Mouse (Mus musculus): Measurements from ENCODE around the gene Haus7.

The Haus7 gene

DNA sequence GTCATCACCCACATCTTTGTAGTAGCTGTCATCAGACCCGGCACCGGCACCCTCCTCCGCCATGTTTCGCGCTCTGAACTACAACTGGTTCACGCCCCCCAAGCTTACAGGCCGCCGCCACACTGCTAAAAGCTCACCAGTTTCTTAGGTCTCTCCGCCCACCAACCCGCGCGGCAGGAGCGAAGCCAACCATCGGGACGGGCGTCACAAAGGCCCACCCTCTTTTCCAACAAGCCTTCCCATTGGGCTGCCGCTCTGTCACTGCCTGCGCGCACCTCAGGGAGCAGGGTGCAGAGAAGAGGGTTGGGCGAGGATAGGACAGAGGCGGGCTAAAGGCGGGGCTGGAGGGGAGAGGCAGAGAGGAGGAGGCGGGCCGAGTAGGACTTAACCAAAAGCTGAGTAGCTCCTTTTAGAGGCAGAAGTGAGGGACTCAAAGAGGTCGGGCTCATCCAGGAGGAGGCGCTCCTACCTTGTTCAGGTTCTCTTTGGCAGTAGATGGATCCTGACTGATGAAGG, at the start of gene Haus7:
Gene Haus7, minus strand, starts transcription at position 168 of the 516 bp plus-strand sequence.
- DNase-seq (ENCODE audit: low spot score in 2 of 2) = peak; percentile 95 to 96

DNA sequence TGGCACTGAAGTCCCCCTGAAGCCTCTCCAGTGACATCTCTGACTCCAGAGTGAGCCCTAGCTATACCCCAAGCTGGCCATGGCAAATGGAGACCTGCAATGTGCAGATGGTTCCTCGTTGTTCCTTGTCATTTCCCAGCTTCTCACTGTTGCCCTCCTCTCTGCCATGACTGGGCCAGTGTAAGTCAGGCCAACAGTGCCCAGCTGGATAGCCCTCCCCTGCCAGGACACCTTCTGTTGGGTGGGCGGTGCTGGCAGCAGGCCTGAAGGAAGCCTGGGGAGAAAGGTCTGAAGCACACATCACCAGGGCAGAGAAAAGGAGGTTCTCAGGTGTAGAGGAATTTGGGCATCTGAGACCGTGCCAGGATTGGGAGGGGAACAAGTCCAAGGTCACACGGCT, 47.7 kb upstream of the Haus7 start:
- no peak for DNase-seq (ENCODE audit: low spot score in 2 of 2)

DNA sequence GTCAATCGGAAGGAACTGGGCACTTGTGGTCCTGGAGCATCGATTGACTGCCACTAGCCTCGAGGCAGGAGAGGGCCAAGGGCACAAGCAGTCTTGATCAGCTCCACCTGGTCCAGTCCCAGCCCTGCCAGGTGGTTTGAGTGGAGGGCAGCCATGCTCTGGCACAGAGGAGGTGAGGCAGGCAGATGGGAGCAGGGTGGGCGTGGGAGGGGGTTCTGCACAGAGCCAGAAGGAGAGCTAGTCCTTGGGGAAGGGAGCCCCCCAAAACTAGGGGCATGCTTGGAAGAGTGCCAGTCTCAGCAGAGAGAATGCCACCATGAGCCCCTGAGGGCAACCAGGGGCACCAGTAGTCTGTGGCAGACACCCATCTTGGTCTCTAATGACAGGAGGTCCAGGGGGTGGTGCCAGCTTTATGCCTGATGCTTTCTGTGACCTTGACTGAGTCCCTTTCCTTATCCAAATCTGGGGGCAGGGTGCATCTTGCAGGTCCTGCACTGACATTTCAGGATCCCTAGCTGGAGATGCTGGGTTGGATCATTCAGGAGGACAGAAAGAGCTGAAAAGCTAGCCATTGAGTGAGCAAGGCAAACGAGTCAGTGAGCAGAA, 46.4 kb upstream of the Haus7 start:
- no peak for DNase-seq (ENCODE audit: low spot score in 2 of 2)

DNA sequence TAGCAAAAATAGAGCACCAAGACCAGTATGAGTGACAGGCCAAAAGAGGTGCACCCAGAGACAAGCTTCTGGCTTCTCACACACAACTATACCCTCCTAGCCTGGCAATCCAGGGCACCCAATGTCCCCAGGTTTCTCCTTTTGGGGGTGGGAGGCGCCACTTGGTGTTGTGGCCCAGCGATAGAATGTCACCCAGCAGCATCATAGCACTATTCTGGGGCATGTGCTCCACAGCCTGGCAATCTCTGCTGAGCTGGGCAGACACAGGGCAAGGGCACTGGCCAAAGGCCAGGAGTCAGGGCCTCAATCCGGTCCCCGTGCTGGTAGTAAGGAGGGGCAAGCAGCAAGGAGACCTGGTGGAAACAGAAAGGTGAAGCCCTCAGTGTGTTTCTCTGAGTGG, 37.9 kb upstream of the Haus7 start:
- no peak for DNase-seq (ENCODE audit: low spot score in 2 of 2)

DNA sequence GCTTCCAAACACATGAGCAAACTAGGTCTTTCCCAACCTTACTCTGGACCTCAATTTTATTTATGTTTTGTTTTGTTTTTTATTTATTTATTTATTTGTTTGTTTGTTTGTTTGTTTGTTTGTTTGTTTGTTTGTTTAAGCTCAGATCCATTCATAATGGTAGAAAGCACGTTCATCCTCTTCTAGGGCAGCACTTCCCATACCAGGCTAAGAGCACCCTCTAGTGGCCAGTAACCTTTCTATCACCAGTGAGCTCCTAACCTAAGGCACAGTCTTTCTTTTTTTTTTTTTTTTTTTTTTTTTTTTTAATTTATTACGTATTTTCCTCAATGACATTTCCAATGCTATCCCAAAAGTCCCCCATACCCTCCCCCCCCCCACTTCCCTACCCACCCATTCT, 34.7 kb upstream of the Haus7 start:
- DNase-seq (ENCODE audit: low spot score in 2 of 2) = peak; percentile 52 to 75

DNA sequence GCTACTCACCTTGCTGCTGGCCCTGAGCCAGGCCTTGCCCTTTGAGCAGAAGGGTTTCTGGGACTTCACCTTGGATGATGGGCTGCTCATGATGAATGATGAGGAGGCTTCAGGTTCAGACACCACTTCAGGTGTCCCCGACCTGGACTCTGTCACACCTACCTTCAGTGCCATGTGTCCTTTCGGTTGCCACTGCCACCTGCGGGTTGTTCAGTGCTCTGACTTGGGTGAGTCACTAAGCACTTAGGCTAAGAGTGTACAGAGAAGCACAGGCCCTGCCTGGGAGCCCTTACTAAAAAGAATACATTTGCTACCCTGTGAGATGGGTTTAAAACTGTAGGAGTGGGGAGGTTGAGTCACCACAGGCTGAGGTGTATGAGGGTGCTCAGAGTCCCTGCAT, 32.0 kb upstream of the Haus7 start:
- DNase-seq (ENCODE audit: low spot score in 2 of 2) = no peak

DNA sequence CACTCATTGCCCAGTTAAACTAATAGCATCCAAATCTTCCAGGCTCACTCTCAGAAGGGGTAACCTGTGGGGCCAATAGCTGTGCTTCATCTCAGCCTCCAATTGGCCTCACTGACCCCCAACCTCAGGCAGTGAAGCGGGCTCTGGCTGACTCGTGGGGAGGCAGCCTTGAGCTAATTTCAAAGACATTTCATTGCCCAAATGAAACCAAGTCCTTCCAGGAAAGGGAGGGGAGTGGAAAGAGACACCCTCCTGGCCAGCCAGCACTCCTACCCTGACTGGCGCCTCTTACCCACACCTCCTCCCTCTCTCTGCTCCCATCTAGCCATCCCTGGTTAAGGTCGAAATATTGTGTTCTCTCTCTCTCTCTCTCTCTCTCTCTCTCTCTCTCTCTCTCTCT, 31.3 kb upstream of the Haus7 start:
- DNase-seq (ENCODE audit: low spot score in 2 of 2) = no peak

DNA sequence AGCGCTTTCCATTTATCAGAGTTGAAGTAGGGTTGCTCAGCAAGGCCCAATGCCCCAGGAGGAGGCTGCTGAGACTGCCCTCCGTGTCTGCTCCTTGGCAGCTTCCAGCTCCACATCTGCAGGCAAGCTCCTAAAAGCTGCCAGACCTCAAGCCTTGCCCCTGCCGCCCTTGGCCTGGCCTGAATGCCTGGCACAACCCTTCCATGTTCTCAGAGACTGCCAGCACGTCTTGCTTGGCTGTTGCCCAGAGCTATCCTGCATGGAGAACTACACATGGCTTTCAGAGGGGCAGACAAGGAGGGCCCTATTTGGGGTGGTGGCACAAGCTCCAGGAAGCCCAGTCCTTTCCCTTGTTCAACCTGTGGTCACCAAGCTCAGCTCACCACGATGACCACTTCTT, 28.1 kb upstream of the Haus7 start:
- peak; percentile 36 to 54 for DNase-seq (ENCODE audit: low spot score in 2 of 2)

DNA sequence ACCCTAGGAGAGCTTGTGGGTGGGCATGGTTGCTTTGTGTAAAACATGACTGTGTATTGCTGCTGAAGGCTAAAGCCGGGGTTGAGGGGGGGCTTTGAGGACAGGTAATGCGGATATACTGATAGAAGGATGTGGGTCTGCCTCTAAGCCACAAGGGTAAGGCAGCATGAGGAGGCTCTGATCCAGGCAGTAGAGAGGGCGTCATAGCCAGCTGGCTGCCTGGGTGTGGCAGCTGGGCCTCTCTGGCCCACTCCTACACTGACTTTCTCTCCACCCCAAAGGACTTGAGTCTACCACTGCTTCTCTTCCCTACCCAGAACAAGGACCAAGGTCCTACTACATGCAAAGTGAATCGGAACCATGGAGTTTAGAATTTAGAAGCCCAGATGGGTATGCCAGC, 26.0 kb upstream of the Haus7 start:
- DNase-seq (ENCODE audit: low spot score in 2 of 2) = no peak

DNA sequence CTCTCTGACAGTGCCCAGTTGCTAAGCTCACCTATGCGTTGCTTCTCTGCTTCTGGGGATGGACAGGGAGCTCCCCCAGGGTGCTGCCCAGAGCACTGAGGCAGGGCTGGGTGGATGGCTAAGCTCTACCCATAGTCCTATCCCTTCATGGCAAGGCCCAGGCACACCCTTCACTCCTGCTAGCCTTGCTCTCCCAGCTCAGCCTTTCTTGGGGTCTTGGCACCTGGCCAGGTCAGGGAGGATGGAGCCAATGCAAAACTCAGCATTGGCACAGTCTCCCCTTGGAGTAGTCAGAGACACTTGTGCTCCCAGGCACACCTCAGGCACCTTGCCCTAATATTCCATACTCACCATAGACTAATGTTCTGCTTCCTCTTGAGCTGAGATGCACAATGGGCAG, 25.2 kb upstream of the Haus7 start:
- peak in 1 of 2 experiments; percentile 29 for DNase-seq (ENCODE audit: low spot score in 2 of 2)

DNA sequence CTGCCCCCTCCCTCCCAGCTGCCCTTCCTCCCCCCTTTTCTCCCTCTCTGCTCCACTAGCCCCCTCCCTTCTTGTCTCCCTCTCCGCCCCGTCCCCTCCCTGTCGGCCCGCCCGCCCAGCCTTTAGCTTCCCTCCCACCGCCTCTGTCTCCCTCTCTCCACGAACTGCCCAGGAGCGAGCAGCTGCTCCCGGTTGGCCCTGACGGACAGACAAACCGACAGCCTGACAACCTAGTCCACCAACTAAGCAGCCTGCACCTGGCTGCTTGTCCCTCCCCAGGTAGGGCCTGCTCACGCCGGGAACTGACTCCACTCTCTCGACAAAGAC, 24.6 kb upstream of the Haus7 start, which contains the start of gene Bgn:
Gene Bgn, plus strand, starts transcription at position 119 of the 327 bp plus-strand sequence.
- no peak for DNase-seq (ENCODE audit: low spot score in 2 of 2)

DNA sequence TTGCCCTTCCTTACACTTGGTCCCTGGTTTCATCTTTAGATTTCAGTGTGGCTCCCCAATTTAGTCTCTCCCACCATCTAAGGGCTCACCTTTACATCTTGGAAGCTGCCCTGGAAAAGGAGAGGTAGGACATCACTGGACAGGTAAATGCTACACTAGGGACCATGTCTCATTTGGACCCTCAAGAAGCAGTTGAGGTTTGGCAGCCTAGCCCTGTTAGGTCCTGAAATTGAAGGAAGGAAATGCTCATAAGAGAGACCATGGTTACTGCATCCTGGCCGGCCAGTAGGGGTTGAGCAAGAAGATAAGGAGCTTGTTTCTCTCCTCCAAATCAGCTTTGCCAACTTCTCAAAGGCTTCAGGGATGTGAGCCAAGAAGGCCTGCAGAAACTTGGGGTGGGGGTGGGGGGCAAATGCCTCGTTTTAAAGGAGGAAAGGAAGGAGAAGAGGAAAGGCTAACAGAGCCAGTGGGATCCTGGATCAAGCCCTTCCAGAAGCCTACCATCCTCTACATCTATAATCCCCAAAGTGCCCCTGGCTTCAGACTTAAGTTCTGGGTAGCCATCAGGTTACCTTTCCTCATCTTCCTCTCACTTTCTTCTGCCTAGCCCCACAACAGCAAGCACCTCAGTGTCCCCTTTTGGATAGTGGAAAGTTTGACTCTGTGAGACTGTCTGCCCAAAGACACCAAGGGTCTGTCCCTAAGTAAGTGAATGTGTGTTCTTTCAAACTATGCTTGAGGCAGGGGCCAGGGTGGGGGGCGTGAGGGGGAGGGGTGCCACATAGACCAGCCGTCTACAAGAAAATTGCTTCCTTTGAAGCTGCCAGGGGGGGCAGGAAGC, 24.0 kb upstream of the Haus7 start:
- no peak for DNase-seq (ENCODE audit: low spot score in 2 of 2)

DNA sequence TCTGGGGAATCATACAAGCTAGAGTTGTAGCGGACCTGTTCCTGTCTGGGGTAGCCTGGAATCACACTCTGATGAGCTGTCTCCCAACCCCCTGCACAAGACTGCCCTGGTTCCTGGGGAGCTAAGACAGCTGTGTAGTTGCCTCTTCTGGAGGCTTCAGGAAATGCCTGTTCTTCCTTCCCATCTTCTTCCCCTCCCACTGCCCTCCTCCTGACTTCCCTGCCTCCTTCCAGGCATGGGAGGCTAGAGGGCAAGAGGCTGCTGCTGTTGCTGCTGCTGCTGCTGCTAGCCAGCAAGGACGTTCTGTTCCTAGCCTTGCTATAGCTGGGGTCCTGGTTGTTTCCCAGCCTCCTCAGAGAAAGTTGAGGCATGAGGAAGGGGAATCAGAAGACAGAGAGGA, 21.5 kb upstream of the Haus7 start:
- DNase-seq (ENCODE audit: low spot score in 2 of 2) = no peak

DNA sequence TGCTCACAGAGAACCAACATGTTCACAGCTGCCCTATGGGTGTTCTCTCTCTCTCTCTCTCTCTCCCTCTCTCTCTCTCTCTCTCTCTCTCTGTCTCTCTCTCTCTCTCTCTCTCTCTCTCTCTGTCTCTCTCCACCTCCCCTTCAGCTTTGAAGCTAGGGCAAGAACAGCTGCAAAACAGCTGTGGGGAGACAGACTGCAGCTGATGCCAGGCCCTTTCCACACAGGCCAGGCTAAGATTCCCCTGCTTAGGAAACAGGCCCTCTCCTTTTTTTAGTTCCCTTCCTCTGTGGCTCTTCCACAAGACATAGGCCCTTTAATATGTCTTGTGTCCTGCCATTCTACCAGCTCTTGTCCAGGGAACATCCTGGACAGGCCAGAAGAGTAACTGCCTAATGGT, 20.8 kb upstream of the Haus7 start:
- no peak for DNase-seq (ENCODE audit: low spot score in 2 of 2)

DNA sequence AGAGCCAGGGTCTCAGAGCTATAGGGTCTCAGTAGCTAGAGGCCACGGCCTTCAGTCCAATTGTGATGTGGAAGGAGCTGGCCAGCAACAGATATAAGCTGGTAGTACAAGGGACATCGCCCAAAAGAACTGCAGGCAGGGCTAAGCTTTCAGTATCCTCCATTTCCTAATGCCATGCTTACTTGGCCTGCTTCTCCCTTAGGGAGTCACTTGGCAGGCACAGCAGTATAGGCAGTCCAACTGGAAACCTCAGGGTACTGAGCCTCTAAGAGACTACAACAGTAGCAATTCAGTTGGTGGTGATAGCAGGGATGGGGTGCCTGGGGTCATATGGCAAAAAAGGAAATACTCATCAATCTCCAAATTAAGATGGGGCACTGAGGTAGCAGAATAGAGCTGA, 18.7 kb upstream of the Haus7 start:
- no peak for DNase-seq (ENCODE audit: low spot score in 2 of 2)

DNA sequence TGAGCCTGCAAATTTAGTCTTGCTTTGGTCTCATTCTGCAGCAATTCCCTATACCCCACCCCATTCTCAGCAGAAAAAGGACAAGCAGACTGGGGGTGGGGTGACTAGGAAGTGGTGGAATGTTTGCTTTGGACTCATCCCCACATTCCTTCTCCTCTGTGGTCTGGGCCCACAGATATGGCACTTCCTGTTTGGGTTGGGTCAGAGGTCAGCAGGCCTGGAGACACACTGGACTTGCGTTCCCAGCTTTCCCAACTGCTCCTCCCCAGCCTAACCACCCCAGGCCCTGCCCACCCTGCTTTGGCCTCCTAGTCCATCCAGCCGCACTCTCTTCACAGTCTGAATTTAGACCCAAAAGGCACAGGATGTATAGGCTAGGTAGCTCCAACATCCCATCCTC, 17.8 kb upstream of the Haus7 start:
- DNase-seq (ENCODE audit: low spot score in 2 of 2) = no peak

DNA sequence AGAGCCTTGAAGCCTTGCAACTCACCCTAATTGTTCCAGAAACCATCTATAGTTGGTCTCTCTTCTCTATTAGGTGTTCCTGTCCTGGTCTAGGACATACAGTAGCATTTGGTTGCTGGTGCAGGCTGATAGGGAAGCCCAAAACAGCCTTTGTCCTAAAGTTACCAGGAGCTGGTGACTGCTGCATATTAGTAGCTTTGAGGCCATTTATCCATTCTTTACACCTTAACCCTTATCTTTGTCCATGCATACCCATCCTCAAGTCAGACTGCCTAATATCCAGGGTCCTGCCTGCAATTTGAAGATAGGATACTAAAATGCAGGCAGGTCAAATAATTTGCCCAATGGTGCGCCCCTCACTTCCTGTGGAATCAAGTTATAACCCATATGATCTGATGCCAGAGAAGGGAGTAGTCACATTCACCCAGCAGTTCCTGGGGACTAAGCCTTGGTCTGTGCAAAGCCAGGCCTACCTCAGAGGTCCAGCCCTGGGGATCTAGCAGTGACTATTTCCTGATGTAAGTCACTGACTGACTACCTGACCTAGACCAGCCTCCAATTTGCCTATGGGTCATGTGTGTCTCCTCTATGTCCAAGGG, 16.9 kb upstream of the Haus7 start:
- DNase-seq (ENCODE audit: low spot score in 2 of 2) = no peak

DNA sequence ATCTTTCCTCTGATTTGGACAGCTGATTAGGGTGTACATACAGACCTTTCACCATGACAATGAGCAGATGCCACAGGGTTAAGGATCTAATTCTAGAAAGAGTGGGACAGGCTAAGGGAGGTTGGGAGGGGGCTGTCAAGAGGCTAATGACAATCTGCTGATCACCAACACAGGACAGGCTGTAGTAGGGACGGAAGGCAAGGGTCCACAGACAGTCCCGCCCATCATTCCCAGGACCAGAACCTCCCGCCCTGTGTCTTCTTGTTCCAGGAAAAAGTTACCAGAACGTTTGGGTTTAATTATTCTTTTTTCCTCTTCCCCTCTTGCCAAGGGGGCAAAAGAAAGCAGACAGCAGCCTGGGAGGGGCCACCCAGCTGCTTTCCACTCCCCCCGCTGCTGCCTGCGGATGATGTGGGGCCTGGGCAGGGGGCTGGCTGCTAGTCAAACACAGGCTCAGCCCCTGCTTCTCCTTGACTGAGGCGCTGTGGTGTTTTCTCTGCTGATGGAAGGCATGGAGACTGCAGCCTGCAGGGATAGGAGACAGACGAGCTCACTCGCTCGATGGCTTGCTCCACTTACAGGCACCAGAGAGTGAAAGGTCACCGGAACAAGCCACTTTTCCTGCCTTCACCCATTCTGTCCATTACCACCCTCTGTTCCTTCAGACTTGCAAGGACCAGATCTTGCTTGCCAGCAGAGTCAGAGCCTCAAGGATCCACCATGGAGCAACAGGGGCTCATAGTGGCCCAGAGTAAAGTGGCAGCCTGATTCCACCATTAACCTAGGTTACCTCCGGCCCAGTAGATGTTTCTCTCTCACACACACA, 15.7 kb upstream of the Haus7 start:
- no peak for DNase-seq (ENCODE audit: low spot score in 2 of 2)

DNA sequence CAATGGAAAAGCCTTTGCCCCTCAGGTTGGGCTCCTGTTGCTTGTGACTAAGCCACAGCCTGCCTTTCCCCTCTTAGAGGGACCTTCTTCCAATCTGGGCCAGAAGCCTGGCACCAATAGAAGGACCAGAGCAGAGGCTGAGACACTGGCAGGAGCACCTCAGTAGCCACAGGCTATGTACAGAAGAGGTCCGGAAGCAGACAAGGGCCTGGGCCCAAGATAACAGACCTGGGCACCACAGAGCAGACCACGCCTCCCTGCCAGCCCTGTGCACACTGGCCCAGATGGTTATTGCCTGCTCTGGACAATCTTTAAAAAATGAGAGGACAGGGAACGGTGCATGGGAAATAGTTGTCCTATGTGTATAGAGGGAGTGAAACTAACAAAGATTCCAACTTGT, 12.9 kb upstream of the Haus7 start:
- DNase-seq (ENCODE audit: low spot score in 2 of 2) = no peak

DNA sequence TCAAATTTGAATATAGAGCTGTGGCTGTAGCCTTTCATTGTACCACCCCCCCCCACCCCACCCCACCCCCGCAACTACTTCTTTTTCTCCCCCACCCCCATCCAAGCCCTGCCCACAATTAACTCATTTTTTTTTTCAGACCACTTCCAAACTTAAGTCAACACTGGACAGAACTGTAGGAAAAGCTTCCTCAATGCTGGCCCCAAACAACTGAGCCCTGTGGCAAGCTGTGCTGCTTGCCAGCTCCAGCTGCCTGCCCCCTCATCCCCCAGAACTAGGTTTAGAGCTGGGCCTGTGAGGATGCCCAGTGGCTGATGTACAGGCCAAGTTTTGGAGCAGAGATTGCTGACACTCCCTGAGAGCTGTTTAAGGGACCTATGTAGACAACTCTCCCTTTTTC, 9.9 kb upstream of the Haus7 start:
- DNase-seq (ENCODE audit: low spot score in 2 of 2) = no peak

DNA sequence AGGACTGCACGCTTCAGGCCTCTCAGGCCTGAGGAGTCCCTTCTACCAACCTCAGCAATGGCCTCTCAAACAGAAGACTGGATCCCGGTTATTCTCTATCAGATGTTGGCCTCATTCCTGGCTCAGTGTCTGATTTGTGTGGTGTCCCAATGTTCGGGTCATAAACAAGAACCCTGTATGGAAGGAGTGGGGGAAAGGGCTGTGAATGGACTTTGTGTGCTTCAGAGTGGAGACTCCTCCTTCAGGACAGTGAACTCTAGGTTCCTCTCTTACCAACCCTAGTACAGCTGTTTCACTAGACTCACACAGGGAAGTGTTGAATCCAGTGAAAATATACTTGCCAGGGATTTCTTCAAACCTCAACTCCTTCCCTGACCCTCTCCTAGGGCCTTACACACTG, 9.5 kb upstream of the Haus7 start:
- no peak for DNase-seq (ENCODE audit: low spot score in 2 of 2)

Data from right cerebral cortex, postnatal 10 days (tissue).